Mouse (Mus musculus) midbrain, embryonic 11.5 days (tissue): ENCODE data around the gene Kdm4b. TPM values are rescaled to one million over a fixed set of nuclear protein-coding genes. Genes with fewer than 3 reads are reported as not detected.
A peak's percentile ranks its signal among the peaks of the same experiment; 100 is the strongest.

Experiments
- ATAC-seq: fragments of 200-750 bp; cut with Nextera tagmentation; 2 replicates; pipeline ENCODE4 v1.8.0; 2017; ENCODE audit warnings: moderate TSS enrichment, moderate library complexity; ENCODE audit not compliant: low FRiP score
- DNase-seq: peaks from one replicate; pipeline ENCODE4 v3.0.0; 2015; ENCODE audit warnings: low spot score; ENCODE audit errors: missing footprints
- H3K27ac ChIP-seq: fragments of 300-500 bp; sonication (generic); 2 replicates; pipeline ENCODE4 v1.5.1; 2014; ENCODE audit warnings: low read depth, low read length
- H3K27me3 ChIP-seq: fragments of 300-500 bp; sonication (generic); 2 replicates; pipeline ENCODE4 v1.6.1; 2014; ENCODE audit warnings: mild to moderate bottlenecking, low read length, moderate library complexity, mixed read lengths; ENCODE audit not compliant: control insufficient read depth, insufficient read depth
- H3K36me3 ChIP-seq: fragments of 300-500 bp; sonication (generic); 2 replicates; pipeline ENCODE4 v1.6.1; 2014; ENCODE audit warnings: mild to moderate bottlenecking, low read length, moderate library complexity, mixed read lengths; ENCODE audit not compliant: control insufficient read depth, insufficient read depth
- H3K4me1 ChIP-seq: fragments of 300-500 bp; sonication (generic); 2 replicates; pipeline ENCODE4 v1.6.1; 2014; ENCODE audit warnings: low read length; ENCODE audit not compliant: control insufficient read depth, insufficient read depth
- H3K4me2 ChIP-seq: fragments of 300-500 bp; sonication (generic); 2 replicates; pipeline ENCODE4 v1.6.1; 2014; ENCODE audit warnings: mild to moderate bottlenecking, moderate library complexity
- H3K4me3 ChIP-seq: fragments of 300-500 bp; sonication (generic); 2 replicates; pipeline ENCODE4 v1.5.1; 2014; ENCODE audit warnings: low read depth, low read length
- H3K9ac ChIP-seq: fragments of 300-500 bp; sonication (generic); 2 replicates; pipeline ENCODE4 v1.6.1; 2014; ENCODE audit warnings: low read length
- H3K9me3 ChIP-seq: fragments of 300-500 bp; sonication (generic); 2 replicates; pipeline ENCODE4 v1.6.1; 2016; ENCODE audit warnings: low read length; ENCODE audit not compliant: control insufficient read depth
- WGBS: fragments of 180-500 bp; shearing (Covaris S2); extraction: QIAGEN DNeasy Blood & Tissue Kit; methylation state at CpG from one replicate; pipeline ENCODE4 v1.1.7; 2014; 5-methylcytosine and 5-hydroxymethylcytosine counted together
- polyA plus RNA-seq: library from polyadenylated mRNA; unstranded; fragments of >200 nt; fragmentation: Nextera tagmentation; extraction: Ambion mirVana; gene quantifications from 2 replicates; pipeline ENCODE4 v1.2.1, GENCODE M21; 2014

Kdm4b gene
- 33.3 and 39.6 TPM in 2 replicates for polyA plus RNA-seq

GRCm38 (mm10) chr17:56325450-56326152 lies at the start of gene Kdm4b:
Gene Kdm4b, plus strand, starts transcription at chr17:56326062.
- WGBS: under 1% methylated on average over 47 of the region's 57 CpGs
- H3K9me3 ChIP-seq: no peaks in the 10 kb centered on the region
- H3K36me3 ChIP-seq: peaks cover 2% of the 10 kb centered on the region; the same call in 1 of the 2 replicates
- H3K27me3 ChIP-seq: no peaks in the 10 kb centered on the region
- DNase-seq: peak; percentile 100
- H3K27ac ChIP-seq: peak within 1 kb of the TSS; percentile 82
- ATAC-seq: peak; percentile 99
- peaks cover 19% of the 10 kb centered on the region for H3K4me1 ChIP-seq
- peak within 1 kb of the TSS; percentile 94 for H3K9ac ChIP-seq
- peak within 1 kb of the TSS; percentile 73 for H3K4me2 ChIP-seq
- H3K4me3 ChIP-seq: peak within 1 kb of the TSS; percentile 90

GRCm38 (mm10) chr17:56276643-56277566 lies 49.0 kb upstream of the Kdm4b start, which contains the start of gene Ticam1:
Gene Ticam1, minus strand, starts transcription at chr17:56276786.
- Histone ChIP-seq H3K9ac (peak within 1 kb of the TSS; percentile 58), H3K9me3 (no peaks in the 10 kb centered on the region), H3K4me1 (peaks cover 8% of the 10 kb centered on the region; the same call in 1 of the 2 replicates), H3K27me3 (no peaks in the 10 kb centered on the region), H3K4me2 (peak within 1 kb of the TSS; percentile 61), H3K4me3 (peak within 1 kb of the TSS; percentile 43), H3K36me3 (0 out of 2 replicates have a peak, but pooled peaks cover 6% of the 10 kb centered on the region), H3K27ac (peak within 1 kb of the TSS; percentile 50; the same call in 1 of the 2 replicates)
- DNase-seq (peak; percentile 97), ATAC-seq (peak; percentile 91)
- 7% methylated on average over 21 of the region's 21 CpGs for WGBS

GRCm38 (mm10) chr17:56277567-56277893 lies 48.3 kb upstream of the Kdm4b start:
- H3K36me3 ChIP-seq: 0 out of 2 replicates have a peak, but pooled peaks cover 6% of the 10 kb centered on the region
- no peak overlapping the region for H3K9ac ChIP-seq
- WGBS: 52% methylated on average over 2 of the region's 2 CpGs
- DNase-seq: no peak
- H3K27ac ChIP-seq: no peak overlapping the region
- no peaks in the 10 kb centered on the region for H3K27me3 ChIP-seq
- no peak overlapping the region for H3K4me2 ChIP-seq
- peak; percentile 10; the same call in 1 of the 2 replicates for ATAC-seq
- no peaks in the 10 kb centered on the region for H3K9me3 ChIP-seq
- H3K4me3 ChIP-seq: no peak overlapping the region
- peaks cover 8% of the 10 kb centered on the region; the same call in 1 of the 2 replicates for H3K4me1 ChIP-seq

- no peak for ATAC-seq
- Histone ChIP-seq H3K4me2 (no peak overlapping the region), H3K27me3 (no peaks in the 10 kb centered on the region), H3K36me3 (0 out of 2 replicates have a peak, but pooled peaks cover 6% of the 10 kb centered on the region), H3K9me3 (no peaks in the 10 kb centered on the region), H3K4me3 (no peak overlapping the region), H3K9ac (no peak overlapping the region), H3K27ac (no peak overlapping the region), H3K4me1 (peaks cover 8% of the 10 kb centered on the region; the same call in 1 of the 2 replicates)
- 93% methylated on average over 5 of the region's 5 CpGs for WGBS
- DNase-seq: no peak
These were observed 47.5 kb upstream of the Kdm4b start for GRCm38 (mm10) chr17:56278340-56278739.

GRCm38 (mm10) chr17:56279481-56280155 lies 46.2 kb upstream of the Kdm4b start:
- no peak overlapping the region for H3K4me3 ChIP-seq
- no peaks in the 10 kb centered on the region for H3K9me3 ChIP-seq
- peaks cover 8% of the 10 kb centered on the region; the same call in 1 of the 2 replicates for H3K4me1 ChIP-seq
- H3K27ac ChIP-seq: no peak overlapping the region
- no peaks in the 10 kb centered on the region for H3K27me3 ChIP-seq
- WGBS: 95% methylated on average over 12 of the region's 12 CpGs
- H3K4me2 ChIP-seq: no peak overlapping the region
- H3K9ac ChIP-seq: no peak overlapping the region
- H3K36me3 ChIP-seq: 0 out of 2 replicates have a peak, but pooled peaks cover 6% of the 10 kb centered on the region
- DNase-seq (no peak), ATAC-seq (no peak)

- DNase-seq (no peak), ATAC-seq (no peak)
- H3K9me3 ChIP-seq: no peaks in the 10 kb centered on the region
- H3K4me3 ChIP-seq: no peak overlapping the region
- no peaks in the 10 kb centered on the region for H3K27me3 ChIP-seq
- no peak overlapping the region for H3K9ac ChIP-seq
- H3K27ac ChIP-seq: no peak overlapping the region
- H3K36me3 ChIP-seq: peaks cover 8% of the 10 kb centered on the region; the same call in 1 of the 2 replicates
- H3K4me2 ChIP-seq: no peak overlapping the region
- WGBS: 89% methylated on average over 12 of the region's 12 CpGs
- H3K4me1 ChIP-seq: peaks cover 5% of the 10 kb centered on the region; the same call in 1 of the 2 replicates
These were observed 44.7 kb upstream of the Kdm4b start for GRCm38 (mm10) chr17:56281193-56281592.

GRCm38 (mm10) chr17:56282802-56283201 lies 43.1 kb upstream of the Kdm4b start:
- ATAC-seq: no peak

GRCm38 (mm10) chr17:56283316-56283715 lies 42.5 kb upstream of the Kdm4b start:
- Histone ChIP-seq H3K9ac (no peak overlapping the region), H3K27me3 (no peaks in the 10 kb centered on the region), H3K36me3 (peaks cover 8% of the 10 kb centered on the region; the same call in 1 of the 2 replicates), H3K4me1 (0 out of 2 replicates have a peak, but pooled peaks cover 4% of the 10 kb centered on the region), H3K4me3 (no peak overlapping the region), H3K4me2 (no peak overlapping the region), H3K9me3 (no peaks in the 10 kb centered on the region), H3K27ac (no peak overlapping the region)
- 88% methylated on average over 8 of the region's 8 CpGs for whole genome bisulfite sequencing
- ATAC-seq: no peak
- no peak for DNase-seq

More at GRCm38 (mm10) chr17:56282802-56283201, 43.1 kb upstream of the Kdm4b start:
- no peak overlapping the region for H3K27ac ChIP-seq
- no peak overlapping the region for H3K4me3 ChIP-seq
- H3K9me3 ChIP-seq: no peaks in the 10 kb centered on the region
- H3K4me1 ChIP-seq: 0 out of 2 replicates have a peak, but pooled peaks cover 2% of the 10 kb centered on the region
- DNase-seq: no peak
- H3K27me3 ChIP-seq: no peaks in the 10 kb centered on the region
- no peak overlapping the region for H3K9ac ChIP-seq
- H3K4me2 ChIP-seq: no peak overlapping the region
- peaks cover 8% of the 10 kb centered on the region; the same call in 1 of the 2 replicates for H3K36me3 ChIP-seq
- WGBS: 88% methylated on average over 4 of the region's 4 CpGs
